Comparison of ENCODE assay signal across 18 mouse cellular contexts in the genomic region with DNA sequence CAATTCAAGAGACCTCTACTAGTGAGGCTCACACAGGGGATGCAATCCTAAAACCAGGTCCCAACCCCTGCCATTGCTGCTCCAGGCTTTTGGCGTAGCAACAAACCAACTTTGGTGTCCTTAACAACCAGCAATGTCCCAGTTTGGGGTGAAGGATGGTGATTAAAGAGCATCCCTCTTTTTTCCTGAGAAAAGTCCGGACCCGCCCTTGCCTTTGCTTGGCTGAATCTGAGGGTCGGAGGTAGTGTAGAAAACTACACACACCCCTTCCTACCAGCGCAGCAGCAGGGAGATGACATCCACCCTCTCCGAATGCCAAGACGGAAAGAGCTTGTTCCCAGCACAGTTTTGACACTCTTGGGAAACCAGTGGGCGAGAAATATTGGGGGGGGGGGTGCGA. TPM values are rescaled to one million over a fixed set of nuclear protein-coding genes. Genes with fewer than 3 reads are reported as not detected.
DNase-seq lines count a peak whose midpoint lies in the region; ATAC-seq and TF ChIP-seq lines count a peak whose summit lies in the region.
"Had no signal": no experiment of that assay in that cellular context is flagged by ENCODE, and none has a peak within 500 bp of the region (broad histone marks: within the 10 kb centered on the region; RNA-seq: fewer than 3 reads in every experiment).

No protein-coding gene starts in this region.

- H3K4me1 ChIP-seq in intestine, embryonic 14.5 days (replicated peaks; ENCODE audit: control insufficient read depth, insufficient read depth, low read length): no peaks in the 10 kb centered on the region
- H3K4me1 ChIP-seq in intestine, postnatal 0 days (replicated peaks; ENCODE audit: control insufficient read depth, insufficient read depth, low read length): no peaks in the 10 kb centered on the region
- no peaks in the 10 kb centered on the region for H3K4me1 ChIP-seq in embryonic facial prominence, embryonic 11.5 days (ENCODE audit: control insufficient read depth, insufficient read depth, low read length)
- H3K4me1 ChIP-seq in forebrain, embryonic 16.5 days (replicated peaks; ENCODE audit: control insufficient read depth, insufficient read depth, low read length): peaks cover 12% of the 10 kb centered on the region
- peaks cover 6% of the 10 kb centered on the region for H3K4me1 ChIP-seq in olfactory bulb, adult 2 months (ENCODE audit: control insufficient read depth, insufficient read depth, low read length)
- H3K4me1 ChIP-seq in kidney, adult 2 months (ENCODE audit: control insufficient read depth, insufficient read depth, low read length): no peaks in the 10 kb centered on the region
- H3K4me1 ChIP-seq: liver, embryonic 12.5 days had no signal

- no peak for ATAC-seq in intestine, embryonic 14.5 days (replicated peaks; ENCODE audit: low FRiP score, low TSS enrichment, low read depth)
- ATAC-seq in intestine, postnatal 0 days: no peak
- ATAC-seq in embryonic facial prominence, embryonic 11.5 days (replicated peaks; ENCODE audit: insufficient number of reproducible peaks, low FRiP score, low TSS enrichment, low read depth): no peak
- no peak for ATAC-seq in forebrain, embryonic 16.5 days
- ATAC-seq: intestine, embryonic 15.5 days; liver, embryonic 12.5 days had no signal

- H3K4me3 ChIP-seq in intestine, embryonic 14.5 days (ENCODE audit: low read depth, low read length): no peak overlapping the region
- no peak overlapping the region for H3K4me3 ChIP-seq in intestine, postnatal 0 days (ENCODE audit: low read depth, low read length)
- H3K4me3 ChIP-seq in embryonic facial prominence, embryonic 11.5 days (ENCODE audit: low read depth, low read length): no peak overlapping the region; the same call in 1 of the 2 replicates
- H3K4me3 ChIP-seq in forebrain, embryonic 16.5 days (replicated peaks; ENCODE audit: low read length): peak overlapping the region; percentile 74
- peak overlapping the region; percentile 54 for H3K4me3 ChIP-seq in olfactory bulb, adult 2 months (ENCODE audit: insufficient read depth, low read depth, low read length)
- H3K4me3 ChIP-seq in kidney, adult 2 months (ENCODE audit: insufficient read depth, low read depth, low read length): no peak overlapping the region
- H3K4me3 ChIP-seq: intestine, embryonic 15.5 days; liver, embryonic 12.5 days; lung, embryonic 15.5 days; megakaryocyte, embryonic 14.5 days had no signal

- TF ChIP-seq POLR2A in olfactory bulb, adult 2 months (IDR thresholded peaks at IDR 0.05; ENCODE audit: insufficient read depth, low read depth, low read length): no peak
- no peak for TF ChIP-seq POLR2A in kidney, adult 2 months (IDR thresholded peaks at IDR 0.05; ENCODE audit: low read depth, low read length)

- no peak for TF ChIP-seq CTCF in intestine, postnatal 0 days (IDR thresholded peaks at IDR 0.05; ENCODE audit: low read depth)
- no peak for TF ChIP-seq CTCF in olfactory bulb, adult 2 months (IDR thresholded peaks at IDR 0.05; ENCODE audit: insufficient read depth, low read depth, low read length)
- no peak for TF ChIP-seq CTCF in kidney, adult 2 months (conservative IDR thresholded peaks at IDR 0.05; ENCODE audit: insufficient read depth, insufficient read length, low read depth, low read length)

- no peak overlapping the region for H3K4me2 ChIP-seq in intestine, embryonic 14.5 days (ENCODE audit: low read length)
- no peak overlapping the region for H3K4me2 ChIP-seq in intestine, postnatal 0 days (replicated peaks; ENCODE audit: low read depth)
- peak overlapping the region; percentile 45 for H3K4me2 ChIP-seq in embryonic facial prominence, embryonic 11.5 days (ENCODE audit: low read depth, low read length)
- peak overlapping the region; percentile 48 for H3K4me2 ChIP-seq in forebrain, embryonic 16.5 days (ENCODE audit: low read length)
- H3K4me2 ChIP-seq: heart, embryonic 11.5 days; intestine, embryonic 15.5 days; liver, embryonic 12.5 days; lung, embryonic 15.5 days had no signal

- H3K27ac ChIP-seq in intestine, embryonic 14.5 days (ENCODE audit: low read depth): no peak overlapping the region
- H3K27ac ChIP-seq in intestine, postnatal 0 days (ENCODE audit: low read depth, low read length): no peak overlapping the region
- peak overlapping the region; percentile 86; the same call in 1 of the 2 replicates for H3K27ac ChIP-seq in embryonic facial prominence, embryonic 11.5 days (replicated peaks; ENCODE audit: low read depth, low read length)
- H3K27ac ChIP-seq in forebrain, embryonic 16.5 days (ENCODE audit: low read length): peak overlapping the region; percentile 94
- peak overlapping the region; percentile 99 for H3K27ac ChIP-seq in olfactory bulb, adult 2 months (ENCODE audit: insufficient read depth, low read depth, low read length)
- H3K27ac ChIP-seq in kidney, adult 2 months (ENCODE audit: insufficient read depth, low read depth, low read length): no peak overlapping the region
- H3K27ac ChIP-seq: intestine, embryonic 15.5 days; liver, embryonic 12.5 days; lung, embryonic 15.5 days had no signal

- peak; percentile 55 for DNase-seq in intestine, embryonic 14.5 days (ENCODE audit: low spot score)
- DNase-seq in embryonic facial prominence, embryonic 11.5 days (ENCODE audit: low spot score): peak; percentile 33
- no peak for DNase-seq in kidney, adult 2 months
- DNase-seq in lung, postnatal 25 days (ENCODE audit: low spot score): no peak
- DNase-seq in cerebellum, postnatal 25 days: no peak
- DNase-seq: cerebellum, adult 18-20 months; gastrocnemius, postnatal 10 days; heart, postnatal 36 days; kidney, postnatal 10 days had no signal

- H3K9ac ChIP-seq in intestine, embryonic 14.5 days (ENCODE audit: low read length): no peak overlapping the region
- no peak overlapping the region for H3K9ac ChIP-seq in intestine, postnatal 0 days (ENCODE audit: low read depth, low read length)
- H3K9ac ChIP-seq in embryonic facial prominence, embryonic 11.5 days (replicated peaks; ENCODE audit: low read length): peak overlapping the region; percentile 59
- peak overlapping the region; percentile 65 for H3K9ac ChIP-seq in forebrain, embryonic 16.5 days (replicated peaks; ENCODE audit: low read depth, low read length)
- H3K9ac ChIP-seq: intestine, embryonic 15.5 days; liver, embryonic 12.5 days; lung, embryonic 15.5 days had no signal

- no peaks in the 10 kb centered on the region for H3K9me3 ChIP-seq in intestine, embryonic 14.5 days (ENCODE audit: control insufficient read depth, low read length)
- no peaks in the 10 kb centered on the region for H3K9me3 ChIP-seq in intestine, postnatal 0 days (ENCODE audit: control insufficient read depth)
- H3K9me3 ChIP-seq in embryonic facial prominence, embryonic 11.5 days (replicated peaks; ENCODE audit: control insufficient read depth, low read length): no peaks in the 10 kb centered on the region
- no peaks in the 10 kb centered on the region for H3K9me3 ChIP-seq in forebrain, embryonic 16.5 days (ENCODE audit: control insufficient read depth, low read length)
- H3K9me3 ChIP-seq: intestine, embryonic 15.5 days; liver, embryonic 12.5 days; lung, embryonic 15.5 days had no signal

- no peaks in the 10 kb centered on the region for H3K36me3 ChIP-seq in intestine, embryonic 14.5 days (ENCODE audit: control insufficient read depth, insufficient read depth, low read length)
- H3K36me3 ChIP-seq in intestine, postnatal 0 days (ENCODE audit: control insufficient read depth, insufficient read depth): no peaks in the 10 kb centered on the region
- H3K36me3 ChIP-seq in embryonic facial prominence, embryonic 11.5 days (replicated peaks; ENCODE audit: control insufficient read depth, insufficient read depth, low read depth, low read length): no peaks in the 10 kb centered on the region
- no peaks in the 10 kb centered on the region for H3K36me3 ChIP-seq in forebrain, embryonic 16.5 days (ENCODE audit: control insufficient read depth, insufficient read depth)
- no peaks in the 10 kb centered on the region for H3K36me3 ChIP-seq in kidney, adult 2 months (ENCODE audit: control insufficient read depth, insufficient read depth, low read length)
- H3K36me3 ChIP-seq: intestine, embryonic 15.5 days; liver, embryonic 12.5 days; lung, embryonic 15.5 days had no signal

- WGBS in intestine, embryonic 14.5 days: 4% methylated on average over 9 of the region's 9 CpGs
- WGBS in intestine, postnatal 0 days: 5% methylated on average over 9 of the region's 9 CpGs
- WGBS in embryonic facial prominence, embryonic 11.5 days: 8% methylated on average over 9 of the region's 9 CpGs
- under 1% methylated on average over 9 of the region's 9 CpGs for WGBS in forebrain, embryonic 16.5 days
- WGBS in olfactory bulb, adult 2 months: 3% methylated on average over 9 of the region's 9 CpGs
- WGBS in kidney, adult 2 months: 11% methylated on average over 9 of the region's 9 CpGs

- H3K27me3 ChIP-seq in intestine, embryonic 14.5 days (replicated peaks; ENCODE audit: control insufficient read depth, insufficient read depth, low read length): peaks cover 100% of the 10 kb centered on the region
- H3K27me3 ChIP-seq in intestine, postnatal 0 days (replicated peaks; ENCODE audit: control insufficient read depth, insufficient read depth, low read length): peaks cover 99% of the 10 kb centered on the region
- H3K27me3 ChIP-seq in embryonic facial prominence, embryonic 11.5 days (ENCODE audit: control insufficient read depth, insufficient read depth, low read length): peaks cover 52% of the 10 kb centered on the region
- H3K27me3 ChIP-seq in forebrain, embryonic 16.5 days (replicated peaks; ENCODE audit: control insufficient read depth, insufficient read depth, low read length): peaks cover 38% of the 10 kb centered on the region
- peaks cover 15% of the 10 kb centered on the region; the same call in 1 of the 2 replicates for H3K27me3 ChIP-seq in kidney, adult 2 months (replicated peaks; ENCODE audit: control insufficient read depth, insufficient read depth, low read length)

RNA-seq across cellular contexts. Expression of a gene that starts 6.2 kb away (rescaled TPM):
- polyA plus RNA-seq in intestine, embryonic 14.5 days (2014; fragmentation: Nextera tagmentation; extraction: Ambion mirVana): 2.4 and 2.8 TPM in 2 replicates
- polyA plus RNA-seq in intestine, postnatal 0 days (2015; fragmentation: Nextera tagmentation; extraction: Ambion mirVana): 0.27 and 0.33 TPM in 2 replicates
- polyA plus RNA-seq in embryonic facial prominence, embryonic 11.5 days (2014; fragmentation: Nextera tagmentation; extraction: Ambion mirVana): 54.5 and 63.8 TPM in 2 replicates
- 74.3 and 75.7 TPM in 2 replicates for polyA plus RNA-seq in forebrain, embryonic 16.5 days (2015; fragmentation: Nextera tagmentation; extraction: Ambion mirVana)
- polyA plus RNA-seq in olfactory bulb, adult 2 months (2012; ENCODE audit: insufficient read depth, insufficient read length, low replicate concordance, missing spikeins): not detected in 2 replicates
- polyA plus RNA-seq in kidney, adult 2 months (2012; rRNA removed): not detected in 2 replicates
- polyA plus RNA-seq: C2C12; liver, embryonic 12.5 days had no signal

RNA-seq across cellular contexts. Expression of a gene that starts 12.5 kb away (rescaled TPM):
- not detected in 2 replicates for polyA plus RNA-seq in intestine, embryonic 14.5 days (2014; fragmentation: Nextera tagmentation; extraction: Ambion mirVana)
- not detected in 2 replicates for polyA plus RNA-seq in intestine, postnatal 0 days (2015; fragmentation: Nextera tagmentation; extraction: Ambion mirVana)
- polyA plus RNA-seq in embryonic facial prominence, embryonic 11.5 days (2014; fragmentation: Nextera tagmentation; extraction: Ambion mirVana): 3.2 and 5.1 TPM in 2 replicates
- polyA plus RNA-seq in forebrain, embryonic 16.5 days (2015; fragmentation: Nextera tagmentation; extraction: Ambion mirVana): 7.2 and 12.6 TPM in 2 replicates
- polyA plus RNA-seq in olfactory bulb, adult 2 months (2012; ENCODE audit: insufficient read depth, insufficient read length, low replicate concordance, missing spikeins): not detected in 2 replicates
- polyA plus RNA-seq in kidney, adult 2 months (2012; rRNA removed): not detected in 2 replicates
- polyA plus RNA-seq: C2C12; liver, embryonic 12.5 days; lung, embryonic 15.5 days had no signal

Comparison
In these comparisons a context has a peak if more than half of its experiments do, and no peak if none do; other contexts are left out.
1. DNase-seq: peak in intestine, embryonic 14.5 days (single experiment) and embryonic facial prominence, embryonic 11.5 days (single experiment); none in kidney, adult 2 months (single experiment), lung, postnatal 25 days (single experiment) and cerebellum, postnatal 25 days (0 of 2).
2. H3K27ac ChIP-seq: peak in embryonic facial prominence, embryonic 11.5 days (single experiment), forebrain, embryonic 16.5 days (single experiment) and olfactory bulb, adult 2 months (single experiment); none in intestine, embryonic 14.5 days (single experiment), intestine, postnatal 0 days (single experiment) and kidney, adult 2 months (single experiment).
3. H3K4me2 ChIP-seq: peak in embryonic facial prominence, embryonic 11.5 days (single experiment) and forebrain, embryonic 16.5 days (single experiment); none in intestine, embryonic 14.5 days (single experiment) and intestine, postnatal 0 days (single experiment).
4. H3K4me3 ChIP-seq: peak in forebrain, embryonic 16.5 days (single experiment) and olfactory bulb, adult 2 months (single experiment); none in intestine, embryonic 14.5 days (single experiment), intestine, postnatal 0 days (single experiment), embryonic facial prominence, embryonic 11.5 days (single experiment) and kidney, adult 2 months (single experiment).
5. H3K9ac ChIP-seq: peak in embryonic facial prominence, embryonic 11.5 days (single experiment) and forebrain, embryonic 16.5 days (single experiment); none in intestine, embryonic 14.5 days (single experiment) and intestine, postnatal 0 days (single experiment).
6. RNA of a gene that starts 6.2 kb away (polyA plus RNA-seq): 74.3 to 75.7 TPM in forebrain, embryonic 16.5 days and 54.5 to 63.8 TPM in embryonic facial prominence, embryonic 11.5 days; 2.4 to 2.8 TPM in intestine, embryonic 14.5 days, 0.27 to 0.33 TPM in intestine, postnatal 0 days, not detected in kidney, adult 2 months and not detected in olfactory bulb, adult 2 months; every median in the first group is over 10 times any median in the second.